Mouse (Mus musculus) gonadal fat pad, adult 2 months (tissue): Measurements from ENCODE around the gene Srrm2. TPM values are rescaled to one million over a fixed set of nuclear protein-coding genes. Genes with fewer than 3 reads are reported as not detected.
A peak's percentile ranks its signal among the peaks of the same experiment; 100 is the strongest.

Source experiments
- DNase-seq: peaks from one replicate; pipeline ENCODE4 v3.0.0-alpha.2; 2012; ENCODE audit warnings: low read depth
- polyA plus RNA-seq: library from polyadenylated mRNA; depleted of rRNA; stranded (reverse); fragments of >200 nt; gene quantifications from 2 replicates; pipeline ENCODE4 v1.2.3, GENCODE M21; 2012

The Srrm2 gene
- polyA plus RNA-seq, 1 experiment, result 381 TPM

DNA sequence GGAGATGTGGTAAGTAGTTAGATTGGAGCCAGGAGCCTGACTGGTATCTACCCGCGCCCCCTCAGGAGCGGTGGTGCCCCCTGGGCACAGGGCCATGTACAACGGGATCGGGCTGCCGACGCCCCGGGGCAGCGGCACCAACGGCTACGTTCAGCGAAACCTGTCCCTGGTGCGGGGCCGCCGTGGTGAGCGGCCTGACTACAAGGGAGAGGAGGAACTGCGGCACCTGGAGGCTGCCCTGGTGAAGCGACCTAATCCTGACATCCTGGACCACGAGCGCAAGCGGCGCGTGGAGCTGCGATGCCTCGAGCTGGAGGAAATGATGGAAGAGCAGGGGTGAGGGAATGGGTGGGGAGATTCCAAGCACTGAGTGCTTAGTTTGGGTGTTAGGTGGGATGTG lies 16.5 kb downstream of the Srrm2 start:
- no peak for DNase-seq

DNA sequence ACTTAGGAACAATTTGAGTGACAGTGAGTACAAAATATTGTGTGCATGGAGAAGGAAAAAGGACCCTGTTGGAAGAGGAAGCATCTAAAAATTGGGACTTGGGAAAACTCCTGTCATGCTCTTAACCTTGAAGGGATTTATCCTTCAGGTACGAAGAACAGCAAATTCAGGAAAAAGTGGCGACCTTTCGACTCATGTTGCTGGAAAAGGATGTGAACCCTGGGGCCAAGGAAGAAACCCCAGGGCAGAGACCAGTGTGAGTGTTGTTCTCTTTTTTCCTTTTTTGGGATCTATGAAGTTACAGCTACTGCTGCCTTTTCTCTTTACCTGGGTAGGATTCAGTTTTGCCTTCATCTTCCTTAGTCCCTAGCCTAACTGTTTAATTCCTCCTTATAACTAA lies 17.6 kb downstream of the Srrm2 start:
- DNase-seq, result no peak

DNA sequence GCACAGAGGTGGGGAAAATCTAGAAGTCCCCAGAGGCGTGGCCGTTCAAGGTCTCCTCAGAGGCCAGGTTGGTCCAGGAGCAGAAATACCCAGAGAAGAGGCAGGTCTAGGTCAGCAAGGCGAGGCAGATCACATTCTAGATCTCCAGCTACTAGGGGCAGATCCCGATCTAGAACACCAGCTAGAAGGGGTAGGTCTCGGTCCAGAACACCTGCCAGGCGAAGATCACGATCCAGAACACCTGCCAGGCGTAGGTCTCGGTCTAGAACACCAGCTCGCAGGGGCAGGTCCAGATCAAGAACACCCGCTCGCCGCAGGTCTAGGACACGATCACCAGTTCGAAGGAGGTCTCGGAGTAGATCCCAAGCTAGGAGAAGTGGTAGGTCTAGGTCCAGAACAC lies 25.3 kb downstream of the Srrm2 start:
- no peak for DNase-seq

GRCm38 (mm10) chr17:23818579-23818978 lies 28.2 kb downstream of the Srrm2 start:
- no peak for DNase-seq

DNA sequence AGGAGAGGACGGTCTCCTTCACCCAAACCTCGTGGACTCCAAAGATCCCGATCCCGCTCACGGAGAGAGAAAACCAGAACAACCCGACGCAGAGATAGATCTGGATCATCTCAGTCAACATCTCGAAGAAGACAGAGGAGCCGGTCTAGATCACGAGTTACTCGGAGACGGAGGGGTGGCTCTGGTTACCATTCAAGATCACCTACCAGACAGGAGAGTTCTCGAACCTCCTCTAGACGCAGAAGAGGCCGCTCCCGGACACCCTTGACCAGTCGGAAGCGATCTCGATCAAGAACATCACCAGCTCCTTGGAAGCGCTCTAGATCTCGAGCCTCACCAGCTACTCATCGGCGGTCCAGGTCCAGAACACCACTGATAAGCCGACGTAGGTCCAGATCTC lies 28.9 kb downstream of the Srrm2 start:
- DNase-seq, result no peak

DNA sequence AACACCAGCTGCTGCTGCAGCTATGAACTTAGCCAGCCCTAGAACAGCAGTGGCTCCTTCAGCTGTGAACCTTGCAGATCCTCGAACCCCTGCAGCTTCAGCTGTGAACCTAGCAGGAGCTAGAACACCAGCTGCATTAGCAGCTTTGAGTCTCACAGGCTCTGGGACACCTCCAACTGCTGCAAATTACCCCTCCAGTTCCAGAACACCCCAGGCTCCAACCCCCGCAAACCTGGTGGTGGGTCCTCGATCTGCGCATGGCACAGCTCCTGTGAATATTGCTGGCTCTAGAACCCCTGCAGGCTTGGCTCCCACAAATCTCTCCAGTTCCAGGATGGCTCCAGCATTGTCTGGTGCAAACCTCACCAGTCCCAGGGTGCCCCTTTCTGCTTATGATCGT lies 30.4 kb downstream of the Srrm2 start:
- DNase-seq, result no peak

- no peak for DNase-seq
Measured at GRCm38 (mm10) chr17:23822094-23822493, 31.8 kb downstream of the Srrm2 start.

DNA sequence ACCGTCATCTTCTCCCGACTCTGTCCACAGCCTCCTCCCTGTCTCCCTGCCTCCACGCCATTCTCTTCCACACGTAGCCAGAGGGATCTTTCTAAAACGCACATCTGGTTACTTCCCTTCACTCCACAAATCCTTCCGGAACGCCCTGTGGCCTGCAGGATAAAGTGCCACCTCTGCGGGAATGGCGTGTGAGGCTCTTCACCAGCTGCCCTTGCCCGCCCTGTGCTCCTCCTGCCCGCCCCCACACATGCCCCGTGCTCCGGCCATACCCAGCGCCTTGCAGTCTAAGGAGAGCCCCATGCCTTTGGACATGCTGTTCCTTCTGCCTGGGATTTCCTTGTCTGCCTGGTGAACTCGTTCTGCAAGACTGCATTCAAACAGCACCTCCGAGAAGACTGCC lies 32.7 kb downstream of the Srrm2 start:
- DNase-seq, result no peak

- no peak for DNase-seq
Measured at GRCm38 (mm10) chr17:23823614-23824013, 33.3 kb downstream of the Srrm2 start.

- no peak for DNase-seq
Measured at GRCm38 (mm10) chr17:23825591-23825990, 35.3 kb downstream of the Srrm2 start.

DNA sequence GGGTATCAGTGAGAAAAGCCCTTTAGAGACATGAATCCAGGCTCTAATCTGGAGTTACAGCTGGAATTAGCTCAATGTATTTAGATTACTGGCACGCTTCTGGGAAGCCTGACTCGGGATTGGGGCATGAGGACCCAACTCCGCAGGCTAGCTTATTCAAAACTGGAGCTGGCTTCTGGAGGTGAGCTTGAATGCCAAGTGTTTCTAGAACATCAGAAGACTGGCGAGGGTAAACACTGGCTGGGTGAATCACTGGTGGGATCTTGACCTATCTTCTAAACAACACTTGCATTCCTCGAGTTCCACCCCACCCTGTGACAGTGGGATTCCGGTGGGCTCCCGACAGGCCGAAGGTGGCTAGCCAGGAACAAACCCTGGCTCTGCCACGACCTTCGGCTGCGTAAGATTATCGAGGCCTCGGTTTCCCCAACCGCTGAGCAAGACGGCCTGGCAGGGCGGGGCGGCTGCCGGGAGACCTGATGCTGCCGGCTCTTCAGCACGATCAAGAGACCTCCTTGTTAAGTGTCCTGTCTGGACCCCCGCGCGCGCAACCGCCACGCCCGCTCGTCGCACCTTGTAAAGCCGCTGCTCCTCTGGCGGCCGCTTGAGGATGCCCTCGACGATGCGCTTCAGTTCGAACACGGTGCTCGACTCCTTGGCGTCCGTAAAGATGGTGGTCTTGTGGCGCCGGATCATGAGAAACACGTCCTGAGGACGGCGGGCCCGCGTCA lies 38.1 kb downstream of the Srrm2 start:
- no peak for DNase-seq

DNA sequence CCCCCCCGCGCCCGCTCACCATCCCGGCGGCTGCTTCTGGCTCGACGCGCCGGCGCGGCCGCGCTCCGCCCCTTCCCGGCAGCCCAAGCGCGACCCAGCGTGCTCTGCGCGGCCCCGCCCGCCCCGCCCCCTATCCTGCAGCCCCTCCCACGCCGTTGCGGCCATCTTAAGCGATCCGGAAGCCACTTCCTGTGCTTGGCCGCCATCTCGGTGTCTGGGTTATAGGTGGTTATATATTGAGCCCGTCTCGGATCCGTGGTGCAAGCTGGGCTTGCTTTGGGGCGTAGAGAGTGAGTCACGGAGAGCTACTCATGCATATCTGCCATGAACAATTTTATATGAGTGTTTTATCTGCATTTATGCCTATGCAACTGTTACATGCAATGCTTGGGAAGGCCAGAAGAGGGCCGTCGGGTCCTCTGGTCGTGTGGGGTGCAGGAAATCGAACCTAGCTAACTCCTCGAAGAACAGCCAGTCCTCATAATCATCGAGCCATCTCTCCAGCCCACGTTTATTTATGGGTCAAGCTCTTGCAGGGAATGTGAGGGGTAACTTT lies 38.8 kb downstream of the Srrm2 start, which contains the start of gene Elob:
TSS of gene Elob (minus strand) at position 73 of the 556 bp plus-strand sequence.
- peak; percentile 31 for DNase-seq

DNA sequence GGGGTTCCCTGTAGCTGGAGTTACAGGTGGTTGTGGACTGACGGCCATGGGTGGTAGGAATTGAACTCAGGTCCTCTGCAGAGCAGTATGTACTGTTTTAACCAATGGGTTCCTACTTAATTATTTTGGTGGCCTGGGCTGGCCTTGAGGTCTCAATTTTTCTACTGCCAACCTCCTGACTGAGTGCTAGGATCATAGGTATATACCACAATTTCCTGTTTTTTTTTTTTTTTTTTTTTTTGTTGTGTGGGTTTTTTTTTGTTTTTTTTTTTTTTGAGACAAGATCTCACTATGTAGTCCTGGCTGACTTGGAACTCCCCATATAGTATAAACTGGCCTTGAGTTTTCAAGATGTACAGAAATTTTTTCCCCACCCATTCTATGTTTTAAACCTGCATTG lies 40.9 kb downstream of the Srrm2 start:
- no peak for DNase-seq

GRCm38 (mm10) chr17:23836006-23836575 lies 45.8 kb downstream of the Srrm2 start, which contains the start of gene Prss33:
Gene Prss33, minus strand, starts transcription at chr17:23836056.
- no peak for DNase-seq

DNA sequence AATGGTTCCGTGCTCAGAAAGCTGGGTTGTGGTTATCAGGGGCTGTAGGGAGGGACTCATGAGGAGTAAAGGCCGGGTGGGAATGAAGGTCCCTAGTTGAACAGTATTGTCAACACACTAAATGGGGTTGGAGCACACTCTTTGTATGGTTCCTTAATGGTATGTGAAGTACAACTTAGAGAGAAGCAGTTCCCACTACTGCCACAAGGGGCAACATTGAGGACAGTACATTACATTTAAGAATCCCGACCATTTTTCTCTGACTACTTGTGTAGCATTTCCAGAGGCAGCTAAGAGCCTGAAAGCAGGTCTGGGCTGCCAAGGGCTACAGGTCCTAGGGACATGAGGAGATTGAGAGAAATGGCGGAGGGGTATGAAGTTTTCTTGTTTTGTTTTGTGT lies 50.8 kb downstream of the Srrm2 start:
- DNase-seq, result no peak

DNA sequence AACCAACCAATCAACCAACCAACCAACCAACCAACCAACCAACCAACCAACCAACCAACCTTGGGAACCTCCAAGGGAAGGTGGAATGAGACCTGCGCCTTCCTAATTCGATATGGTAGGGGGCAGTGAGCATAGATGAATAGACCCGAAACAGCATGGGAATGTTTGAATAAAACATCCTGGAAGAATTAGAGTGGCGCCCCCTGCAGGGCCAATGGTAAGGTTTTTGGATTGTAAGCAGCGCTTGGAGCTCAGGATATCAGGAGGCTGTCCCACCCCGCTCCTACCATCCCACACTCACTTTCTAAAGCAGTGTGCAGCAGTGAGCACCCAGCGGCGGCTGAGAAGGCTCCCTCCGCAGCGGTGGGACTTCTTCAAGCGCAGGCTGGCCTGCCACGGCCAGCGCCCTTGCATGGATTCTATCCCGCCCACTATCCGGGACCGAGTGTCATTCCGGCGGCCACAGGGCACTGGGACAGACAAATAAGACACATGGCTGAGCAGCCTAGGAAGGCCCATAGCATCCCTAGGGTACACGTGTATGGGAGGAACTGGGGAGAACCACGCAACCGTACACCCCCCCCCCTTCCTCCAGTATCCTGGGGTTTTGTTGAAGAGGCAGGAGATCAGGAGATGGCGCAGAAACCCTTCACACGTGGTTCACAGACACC lies 52.9 kb downstream of the Srrm2 start:
- DNase-seq, result no peak

DNA sequence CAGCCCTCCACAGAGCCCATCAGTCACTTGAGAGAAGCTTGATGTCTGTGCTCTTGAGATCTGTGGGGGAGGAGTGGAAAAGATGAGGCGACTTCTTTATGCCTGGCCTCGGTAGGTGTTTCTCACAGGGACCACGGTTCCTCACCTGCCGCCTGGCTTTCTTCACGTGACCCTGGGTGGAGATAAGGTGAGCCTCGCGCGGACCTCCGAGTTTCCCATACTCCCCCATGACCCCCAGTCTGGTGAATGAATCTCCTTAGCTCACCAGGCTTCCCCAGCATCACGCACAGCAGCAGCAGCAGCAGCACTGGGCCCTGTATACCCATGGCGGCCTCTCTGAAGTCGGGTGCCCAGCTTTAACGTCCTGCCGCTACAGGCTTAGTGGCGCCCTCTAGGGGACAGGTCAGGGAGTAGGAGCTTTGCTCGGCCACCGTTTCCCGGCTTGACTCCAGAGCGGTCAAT lies 53.5 kb downstream of the Srrm2 start, which contains the start of the genes Prss32 and Prss41:
TSS of gene Prss32 (plus strand) at position 44 of the 462 bp plus-strand sequence.
TSS of gene Prss41 (minus strand) at position 361 of the 462 bp plus-strand sequence.
- DNase-seq, result no peak

GRCm38 (mm10) chr17:23850028-23850427 lies 59.7 kb downstream of the Srrm2 start:
- DNase-seq, result no peak

- no peak for DNase-seq
Measured at GRCm38 (mm10) chr17:23850853-23851749, 60.8 kb downstream of the Srrm2 start.

DNA sequence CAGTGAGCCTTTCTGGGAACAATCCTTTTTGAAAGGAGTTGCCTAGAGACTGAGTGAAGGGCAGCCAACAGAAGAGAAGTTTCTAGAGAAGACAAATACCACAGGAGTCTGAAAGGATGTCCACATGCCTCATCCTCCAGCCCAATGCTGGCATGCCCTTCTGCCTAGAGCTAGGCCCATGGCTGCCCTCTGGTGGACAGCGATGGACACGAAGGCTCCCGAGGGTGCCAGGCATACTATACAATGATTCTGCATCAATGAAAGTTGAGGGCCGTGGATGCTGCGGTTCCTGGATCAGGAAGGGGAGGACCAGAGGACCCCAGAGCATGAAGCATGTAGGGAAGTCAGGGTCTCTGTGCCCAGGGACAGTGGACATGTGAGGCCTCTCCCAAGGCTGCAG lies 63.0 kb downstream of the Srrm2 start:
- DNase-seq, result no peak

DNA sequence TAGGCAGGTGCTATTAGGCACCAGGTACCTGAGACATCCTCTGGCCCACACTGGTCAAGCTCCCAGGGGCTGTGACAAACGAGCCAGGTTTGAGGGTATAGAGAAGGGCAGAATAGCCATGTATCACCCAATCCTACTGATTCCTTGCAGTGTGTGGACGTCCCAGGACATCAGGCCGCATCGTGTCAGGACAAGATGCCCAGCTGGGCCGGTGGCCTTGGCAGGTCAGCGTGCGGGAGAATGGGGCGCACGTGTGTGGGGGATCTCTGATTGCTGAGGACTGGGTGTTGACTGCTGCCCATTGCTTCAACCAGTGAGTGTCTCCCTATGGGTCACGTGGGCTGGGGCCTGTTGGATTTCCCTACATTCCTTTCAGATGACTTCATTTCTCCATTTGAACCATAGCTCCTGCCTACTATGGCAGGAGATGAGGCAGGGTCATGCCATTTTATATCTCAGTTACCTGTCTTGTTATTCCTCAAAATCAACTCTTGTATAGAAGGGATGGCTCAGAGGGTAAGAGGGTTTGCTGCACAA lies 64.0 kb downstream of the Srrm2 start:
- DNase-seq, result no peak
